Mouse (Mus musculus): ENCODE measurements at regions not wholly inside any gene's neighbourhood (a gene's known extent, or its start where the extent isn't known, plus 50 kb on each side); places are given as distances from the start of the nearest gene placed in this dataset.

DNA sequence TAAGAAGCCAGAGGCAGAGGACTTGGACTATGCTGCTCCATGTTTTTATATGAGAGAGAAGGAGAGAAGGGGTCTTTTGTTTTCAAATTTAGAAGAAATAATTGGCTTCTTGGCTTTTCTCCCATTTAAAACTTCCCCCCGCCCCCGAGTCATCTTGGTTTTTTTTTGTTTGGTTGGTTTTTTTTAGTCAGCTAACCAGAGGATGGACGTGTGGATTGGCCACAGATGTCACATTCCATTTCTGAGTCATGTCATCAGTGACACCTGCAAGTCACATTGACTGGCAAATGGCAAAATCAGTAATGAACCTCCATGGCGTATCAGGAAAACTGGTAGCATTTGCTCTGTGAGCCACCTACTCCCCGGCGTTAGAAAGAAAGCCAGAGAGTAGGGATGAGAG is 83.9 kb upstream of the Sgk1 start:
- TF ChIP-seq CTCF (conservative IDR thresholded peaks at IDR 0.05; ENCODE audit: low read length) (no peak), POU5F1 (IDR thresholded peaks at IDR 0.05; ENCODE audit: borderline replicate concordance, low read length) (no peak)
